Mouse (Mus musculus) left cerebral cortex, adult 2 months (tissue): ENCODE data around the gene Thbs3. TPM values are rescaled to one million over a fixed set of nuclear protein-coding genes. Genes with fewer than 3 reads are reported as not detected.

Experiments
- DNase-seq, 2 experiments: peaks; one replicate each; pipeline ENCODE4 v3.0.0; 2021 to 2022; ENCODE audit warnings: low spot score in 2 of 2, mixed read lengths in 1 of 2; ENCODE audit errors: extremely low spot score in 1 of 2
- H3K27ac ChIP-seq: fragments of 200-600 bp; 2 replicates; pipeline ENCODE4 v1.8.1; 2022
- H3K4me3 ChIP-seq: fragments of 200-600 bp; 2 replicates; pipeline ENCODE4 v1.8.1; 2022
- CTCF ChIP-seq: fragments of 200-600 bp; IDR thresholded peaks from 2 replicates; pipeline ENCODE4 v1.8.1; 2022; ENCODE audit warnings: antibody characterized with exemption, mild to moderate bottlenecking, moderate library complexity
- intact Hi-C: fragments of 180-260 bp; cut with DNase I; formaldehyde crosslinking; loops from one replicate; pipeline ENCODE4 v1.15.1; 2025
- total RNA-seq, 2 experiments: library from RNA; stranded (reverse); gene quantifications; 2 replicates each; pipeline ENCODE4 v1.2.3; 2021

Thbs3 gene
- total RNA-seq, 2 experiments from 2014 or later, result 21.2 to 21.9 TPM

DNA sequence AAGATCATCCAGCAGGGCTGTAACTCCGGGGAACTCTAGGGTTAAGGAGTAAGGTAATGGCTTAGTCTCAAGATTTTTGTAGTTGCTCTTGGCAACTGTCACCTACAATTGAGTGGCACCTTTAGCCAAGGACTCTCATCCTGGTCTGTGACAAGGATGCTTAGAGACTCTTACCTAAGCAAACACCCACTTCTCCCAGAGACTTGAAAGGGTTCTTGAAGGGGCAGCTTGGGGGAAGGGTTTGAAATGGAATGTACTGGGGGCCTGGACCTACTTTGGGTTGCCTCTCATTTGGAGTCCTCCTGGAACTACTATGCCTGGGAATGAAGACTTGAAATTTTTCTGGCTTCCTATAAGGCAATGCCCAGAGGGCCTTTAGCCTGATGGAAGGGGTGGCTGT, 3.3 kb downstream of the Thbs3 start:
- no peak for TF ChIP-seq CTCF
- no peak overlapping the region for H3K27ac ChIP-seq
- no peak for DNase-seq
- no peak overlapping the region for H3K4me3 ChIP-seq
- intact Hi-C loops, result no loop called here

DNA sequence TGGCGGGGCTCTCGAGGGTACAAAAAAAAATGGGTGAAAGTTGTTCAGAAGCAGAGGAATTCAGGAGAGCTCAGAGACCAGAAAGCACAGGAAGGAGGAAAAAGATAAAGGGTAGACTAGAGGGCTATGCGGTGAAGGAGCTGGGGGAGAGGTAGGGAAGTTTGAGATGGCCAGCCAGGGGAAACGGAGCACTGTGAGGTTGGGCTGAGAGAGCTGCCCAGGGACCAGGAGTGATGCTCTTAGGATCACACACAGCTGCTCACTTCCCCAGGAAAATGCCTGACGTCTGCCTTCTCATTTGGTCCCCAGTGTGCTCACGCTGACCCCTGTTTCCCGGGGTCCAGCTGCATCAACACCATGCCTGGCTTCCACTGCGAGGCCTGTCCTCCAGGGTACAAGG, 4.6 kb downstream of the Thbs3 start:
- TF ChIP-seq CTCF, result no peak
- Histone ChIP-seq H3K27ac (no peak overlapping the region), H3K4me3 (no peak overlapping the region)
- no peak for DNase-seq
- intact Hi-C loops, result no loop called here

DNA sequence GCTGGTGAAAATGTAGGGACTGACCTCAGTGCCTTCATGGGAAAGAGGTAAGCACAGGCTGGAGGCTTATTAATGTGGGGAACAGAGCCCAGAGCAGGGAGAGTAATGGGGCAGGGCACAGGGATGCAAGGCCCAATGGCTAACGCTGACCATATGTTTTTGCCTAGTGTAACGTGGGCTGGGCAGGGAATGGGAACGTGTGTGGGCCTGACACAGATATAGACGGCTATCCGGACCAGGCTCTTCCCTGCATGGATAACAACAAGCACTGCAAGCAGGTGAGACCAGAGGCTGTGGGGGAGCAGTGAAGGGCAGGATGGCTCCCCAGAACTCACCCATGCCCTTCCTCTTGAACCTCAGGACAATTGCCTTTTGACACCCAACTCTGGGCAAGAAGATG, 6.2 kb downstream of the Thbs3 start:
- H3K4me3 ChIP-seq, result no peak overlapping the region
- H3K27ac ChIP-seq, result peak overlapping the region; percentile 57
- no peak for TF ChIP-seq CTCF
- intact Hi-C loops, result no loop called here
- peak in 1 of 2 experiments; percentile 37 for DNase-seq

GRCm38 (mm10) chr3:89224796-89225195, 9.8 kb downstream of the Thbs3 start:
- no peak for TF ChIP-seq CTCF
- intact Hi-C loops, result no loop called here
- Histone ChIP-seq H3K4me3 (peak overlapping the region; percentile 53; the same call in 1 of the 2 replicates), H3K27ac (peak overlapping the region; percentile 74)
- DNase-seq, result no peak

DNA sequence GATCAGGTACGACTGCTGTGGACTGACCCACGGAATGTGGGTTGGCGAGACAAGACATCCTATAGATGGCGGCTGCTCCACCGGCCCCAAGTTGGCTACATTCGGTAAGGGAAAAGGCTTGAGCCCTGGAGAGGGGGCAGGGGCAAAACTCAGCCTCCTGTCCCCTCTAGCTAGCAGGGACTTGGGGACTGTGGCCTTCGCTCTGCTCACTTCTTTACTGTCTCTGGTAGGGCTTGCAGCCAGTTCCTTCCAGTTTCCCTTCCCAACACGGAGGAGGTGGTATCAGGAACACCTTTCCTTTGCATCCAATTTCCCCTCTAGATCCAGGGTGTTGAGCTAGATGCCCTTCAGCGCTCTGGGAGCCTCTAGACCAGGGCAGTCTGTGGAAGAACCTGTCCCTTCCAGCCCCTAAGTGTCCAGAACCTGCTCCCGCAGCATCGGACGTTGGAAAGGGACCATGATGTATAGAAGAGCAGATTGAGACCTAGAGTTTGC, 10.4 kb downstream of the Thbs3 start:
- peak overlapping the region; percentile 74 for H3K27ac ChIP-seq

DNA sequence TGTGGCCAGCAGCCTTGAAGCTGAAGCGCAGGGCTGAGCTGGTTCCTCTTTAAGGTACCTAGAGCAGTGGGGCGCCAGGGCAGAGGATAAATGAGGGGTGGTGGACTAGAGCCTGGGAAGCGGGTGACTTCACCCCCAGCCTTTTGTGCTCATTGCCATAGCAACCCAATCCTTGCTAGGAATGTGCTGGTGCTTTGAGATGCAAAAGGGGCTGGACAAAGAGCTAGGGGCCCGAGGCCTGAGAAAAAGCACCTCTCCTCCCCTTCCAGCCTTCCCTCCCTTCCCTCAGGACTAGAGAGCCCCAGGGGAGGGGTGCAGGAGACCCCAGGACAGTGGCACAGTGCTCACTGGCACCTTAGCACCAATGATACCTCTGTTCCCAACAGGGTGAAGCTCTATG, 10.9 kb downstream of the Thbs3 start:
- H3K27ac ChIP-seq, result peak overlapping the region; percentile 74
- peak overlapping the region; percentile 53 for H3K4me3 ChIP-seq
- intact Hi-C loops, result no loop called here
- TF ChIP-seq CTCF, result no peak
- peak in 1 of 2 experiments; percentile 27 for DNase-seq

More for the DNA sequence above, 10.4 kb downstream of the Thbs3 start:
- DNase-seq, result no peak
- no peak for TF ChIP-seq CTCF
- peak overlapping the region; percentile 53 for H3K4me3 ChIP-seq
- intact Hi-C loops, result no loop called here

- intact Hi-C loops, result no loop called here
- Histone ChIP-seq H3K27ac (peak overlapping the region; percentile 74), H3K4me3 (peak overlapping the region; percentile 53)
- TF ChIP-seq CTCF, result no peak
- DNase-seq, result peak in 1 of 2 experiments; percentile 9
Observed at GRCm38 (mm10) chr3:89226361-89226760, 11.4 kb downstream of the Thbs3 start.

- TF ChIP-seq CTCF, result no peak
- peak within 1 kb of the TSS; percentile 82 for H3K27ac ChIP-seq
- intact Hi-C loops, result no loop called here
- peak in 1 of 2 experiments; percentile 20 for DNase-seq
- peak within 1 kb of the TSS; percentile 53 for H3K4me3 ChIP-seq
Observed at GRCm38 (mm10) chr3:89226900-89227299, 11.9 kb downstream of the Thbs3 start, which contains the start of gene Mtx1. Mtx1 (minus strand) TSS chr3:89227088.

GRCm38 (mm10) chr3:89227307-89228179, 12.6 kb downstream of the Thbs3 start:
- no peak for TF ChIP-seq CTCF
- Histone ChIP-seq H3K4me3 (peak overlapping the region; percentile 53), H3K27ac (peak overlapping the region; percentile 82)
- DNase-seq, result peak; percentile 88 to 92
- intact Hi-C loops, result loop anchor here (2.0 kb wide), 1 partner anchor 15 kb away; no protein-coding TSS in a partner anchor

GRCm38 (mm10) chr3:89228180-89228549, 13.2 kb downstream of the Thbs3 start:
- Histone ChIP-seq H3K4me3 (peak overlapping the region; percentile 53), H3K27ac (0 out of 2 replicates have a peak overlapping the region, but pooled peaks have one; percentile 65)
- intact Hi-C loops, result loop anchor here (2.0 kb wide), 1 partner anchor 15 kb away; no protein-coding TSS in a partner anchor
- peak; percentile 81 to 91 for DNase-seq
- peak; percentile 97 for TF ChIP-seq CTCF

DNA sequence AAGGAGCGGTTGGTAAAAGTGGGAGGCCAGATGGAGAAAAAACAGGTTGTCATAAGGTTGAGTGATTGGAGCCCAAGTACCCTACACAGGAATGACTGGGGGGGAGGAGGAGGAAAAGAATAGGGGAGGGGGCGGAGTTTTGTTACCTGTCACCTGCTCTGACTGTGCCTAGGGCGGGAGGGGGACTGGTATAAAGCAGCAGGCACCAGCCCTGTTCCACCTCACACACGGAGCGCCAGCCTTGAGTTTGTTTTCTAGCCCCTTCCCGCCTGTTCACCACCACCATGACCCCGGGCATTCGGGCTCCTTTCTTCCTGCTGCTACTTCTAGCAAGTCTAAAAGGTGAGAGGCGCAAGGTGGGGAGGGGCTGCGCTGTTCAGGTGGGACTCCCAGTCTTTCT, 13.9 kb downstream of the Thbs3 start, which contains the start of gene Muc1:
Gene Muc1 (plus strand): TSS at position 222 of the 400 bp plus-strand sequence.
- intact Hi-C loops, result loop anchor here (2.0 kb wide), 1 partner anchor 14 kb away; no protein-coding TSS in a partner anchor
- Histone ChIP-seq H3K4me3 (peak within 1 kb of the TSS; percentile 53), H3K27ac (peak within 1 kb of the TSS; percentile 82)
- TF ChIP-seq CTCF, result no peak
- peak in 1 of 2 experiments; percentile 9 for DNase-seq

DNA sequence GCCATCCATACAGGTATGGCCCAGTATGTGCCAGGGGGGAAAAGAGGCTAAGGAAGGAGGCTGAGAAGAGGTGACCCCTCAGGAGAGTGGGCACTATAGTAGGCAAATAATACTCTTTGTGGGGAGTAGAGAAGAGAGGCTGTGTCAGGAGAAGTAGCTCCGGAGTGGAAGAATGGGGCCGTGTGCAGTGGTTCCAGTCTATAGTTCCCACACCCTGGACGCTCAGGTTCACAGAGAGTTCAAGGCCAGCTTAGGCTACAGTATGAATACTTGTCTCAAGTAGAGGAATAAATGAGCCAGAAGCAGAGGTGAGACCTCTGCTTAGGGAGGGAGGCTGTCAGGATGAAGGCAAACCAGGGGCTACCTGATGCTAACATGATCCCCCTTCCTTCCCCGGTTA, 14.3 kb downstream of the Thbs3 start:
- no peak for TF ChIP-seq CTCF
- no peak for DNase-seq
- Histone ChIP-seq H3K27ac (no peak overlapping the region), H3K4me3 (no peak overlapping the region)
- intact Hi-C loops, result loop anchor here (2.0 kb wide), 1 partner anchor 14 kb away; no protein-coding TSS in a partner anchor
